Mouse (Mus musculus): ENCODE data around the gene Tyw1. TPM values are rescaled to one million over a fixed set of nuclear protein-coding genes. Genes with fewer than 3 reads are reported as not detected.
A peak's percentile ranks its signal among the peaks of the same experiment; 100 is the strongest.

Gene Tyw1
- polyA plus RNA-seq, 1 experiment from 2014 or later: 20.8 TPM

GRCm38 (mm10) chr5:130375411-130375810, 120.0 kb downstream of the Tyw1 start:
- H3K36me3 ChIP-seq (ENCODE audit: insufficient read depth, low read length): no peaks in the 10 kb centered on the region
- no peak overlapping the region for H3K9ac ChIP-seq (ENCODE audit: low read depth, low read length)
- no peak overlapping the region for H3K4me2 ChIP-seq (ENCODE audit: low read length)
- no peak overlapping the region for H3K27ac ChIP-seq
- H3K27me3 ChIP-seq (ENCODE audit: insufficient read depth, low read length): no peaks in the 10 kb centered on the region
- no peak for TF ChIP-seq CTCF (IDR thresholded peaks at IDR 0.05; ENCODE audit: low read depth)
- DNase-seq (ENCODE audit: low spot score) (no peak), ATAC-seq (replicated peaks; ENCODE audit: low FRiP score, low read depth) (no peak)
- WGBS: 85% methylated on average over 3 of the region's 3 CpGs
- no peaks in the 10 kb centered on the region for H3K4me1 ChIP-seq (replicated peaks; ENCODE audit: insufficient read depth, low read length)
- no peaks in the 10 kb centered on the region for H3K9me3 ChIP-seq (replicated peaks; ENCODE audit: low read length)
- H3K4me3 ChIP-seq (replicated peaks; ENCODE audit: low read depth, low read length): no peak overlapping the region

DNA sequence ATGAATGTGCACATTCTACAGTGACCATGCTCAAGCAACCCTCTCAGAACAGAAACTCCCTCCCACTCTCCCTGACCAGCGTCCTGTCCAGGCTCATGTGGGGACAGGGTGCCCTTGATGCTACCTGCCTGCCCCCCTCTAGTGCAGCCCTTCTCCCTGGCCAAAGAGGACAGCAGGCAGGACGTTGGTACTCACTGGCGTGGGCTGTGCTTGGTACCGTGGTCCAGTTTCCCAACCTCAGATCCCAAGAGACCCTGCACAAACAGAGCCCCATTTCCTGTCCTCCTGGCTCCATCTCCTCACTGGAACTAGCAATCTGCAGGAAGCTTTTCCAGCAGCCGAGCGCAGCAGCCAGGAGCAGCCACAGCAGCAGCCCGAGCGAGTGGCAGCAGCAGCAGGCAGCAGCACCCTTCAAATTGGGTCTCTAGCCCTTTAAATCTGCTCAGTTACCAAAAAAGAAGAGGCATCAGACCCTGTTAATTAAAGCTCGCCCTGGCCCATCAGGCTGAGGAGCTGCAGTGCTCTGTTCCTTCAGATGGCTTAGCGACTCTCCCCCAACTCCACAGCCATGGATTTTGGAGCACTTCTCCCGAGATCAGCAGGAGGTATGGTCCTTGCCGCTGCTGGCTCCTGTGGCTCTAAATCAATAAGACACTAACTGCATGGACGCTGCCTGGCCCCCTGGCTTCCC, 128.9 kb downstream of the Tyw1 start, which contains the start of gene A330070K13Rik:
A330070K13Rik (minus strand) TSS at position 410 of the 691 bp plus-strand sequence.
- H3K27ac ChIP-seq: no peak within 1 kb of the TSS
- H3K36me3 ChIP-seq (ENCODE audit: insufficient read depth, low read length): no peaks in the 10 kb centered on the region
- TF ChIP-seq CTCF (IDR thresholded peaks at IDR 0.05; ENCODE audit: low read depth): no peak
- H3K9me3 ChIP-seq (replicated peaks; ENCODE audit: low read length): no peaks in the 10 kb centered on the region
- ATAC-seq (replicated peaks; ENCODE audit: low FRiP score, low read depth) (no peak), DNase-seq (ENCODE audit: low spot score) (peak; percentile 8)
- no peaks in the 10 kb centered on the region for H3K4me1 ChIP-seq (replicated peaks; ENCODE audit: insufficient read depth, low read length)
- 5% methylated on average over 13 of the region's 13 CpGs for WGBS
- no peaks in the 10 kb centered on the region for H3K27me3 ChIP-seq (ENCODE audit: insufficient read depth, low read length)
- no peak within 1 kb of the TSS for H3K4me3 ChIP-seq (replicated peaks; ENCODE audit: low read depth, low read length)
- H3K9ac ChIP-seq (ENCODE audit: low read depth, low read length): 0 out of 2 replicates have a peak within 1 kb of the TSS, but pooled peaks have one; percentile 18
- H3K4me2 ChIP-seq (ENCODE audit: low read length): no peak within 1 kb of the TSS

GRCm38 (mm10) chr5:130386418-130386817, 131.0 kb downstream of the Tyw1 start:
- DNase-seq (ENCODE audit: low spot score) (no peak), ATAC-seq (replicated peaks; ENCODE audit: low FRiP score, low read depth) (no peak)
- Histone ChIP-seq H3K9ac (ENCODE audit: low read depth, low read length) (no peak overlapping the region), H3K9me3 (replicated peaks; ENCODE audit: low read length) (no peaks in the 10 kb centered on the region), H3K4me3 (replicated peaks; ENCODE audit: low read depth, low read length) (no peak overlapping the region), H3K36me3 (ENCODE audit: insufficient read depth, low read length) (no peaks in the 10 kb centered on the region), H3K27me3 (ENCODE audit: insufficient read depth, low read length) (no peaks in the 10 kb centered on the region), H3K4me2 (ENCODE audit: low read length) (no peak overlapping the region), H3K4me1 (replicated peaks; ENCODE audit: insufficient read depth, low read length) (no peaks in the 10 kb centered on the region), H3K27ac (no peak overlapping the region)
- 60% methylated on average over 7 of the region's 7 CpGs for WGBS
- TF ChIP-seq CTCF (IDR thresholded peaks at IDR 0.05; ENCODE audit: low read depth): no peak

Other genes starting within 250 kb of the Tyw1 start
- 86.4 and 94.1 TPM in 2 replicates for gene Asl, start 226.4 kb upstream of the Tyw1 start, polyA plus RNA-seq (2015; fragmentation: Nextera tagmentation; extraction: Ambion mirVana)
- 36.8 and 42.8 TPM in 2 replicates for gene Crcp, start 226.3 kb upstream of the Tyw1 start, polyA plus RNA-seq (2015; fragmentation: Nextera tagmentation; extraction: Ambion mirVana)
- gene Tpst1, start 182.3 kb upstream of the Tyw1 start, polyA plus RNA-seq (2015; fragmentation: Nextera tagmentation; extraction: Ambion mirVana): 63.9 and 66.5 TPM in 2 replicates
- 4.0 and 4.2 TPM in 2 replicates for gene Kctd7, start 110.8 kb upstream of the Tyw1 start, polyA plus RNA-seq (2015; fragmentation: Nextera tagmentation; extraction: Ambion mirVana)
- 28.1 and 31.8 TPM in 2 replicates for gene Rabgef1, start 83.8 kb upstream of the Tyw1 start, polyA plus RNA-seq (2015; fragmentation: Nextera tagmentation; extraction: Ambion mirVana)
- gene Tmem248, start 38.5 kb upstream of the Tyw1 start, polyA plus RNA-seq (2015; fragmentation: Nextera tagmentation; extraction: Ambion mirVana): 33.6 and 41.1 TPM in 2 replicates
- 78.5 and 78.6 TPM in 2 replicates for gene Sbds, start 89 bp upstream of the Tyw1 start, polyA plus RNA-seq (2015; fragmentation: Nextera tagmentation; extraction: Ambion mirVana)
- gene Caln1, start 113.8 kb downstream of the Tyw1 start, polyA plus RNA-seq (2015; fragmentation: Nextera tagmentation; extraction: Ambion mirVana): 0.11 and 0.17 TPM in 2 replicates
- not detected in 2 replicates for gene A330070K13Rik, start 129.0 kb downstream of the Tyw1 start, polyA plus RNA-seq (2015; fragmentation: Nextera tagmentation; extraction: Ambion mirVana)